Mouse (Mus musculus): ENCODE measurements at regions not wholly inside any gene's neighbourhood (a gene's known extent, or its start where the extent isn't known, plus 50 kb on each side); places are given as distances from the start of the nearest gene placed in this dataset.

DNA sequence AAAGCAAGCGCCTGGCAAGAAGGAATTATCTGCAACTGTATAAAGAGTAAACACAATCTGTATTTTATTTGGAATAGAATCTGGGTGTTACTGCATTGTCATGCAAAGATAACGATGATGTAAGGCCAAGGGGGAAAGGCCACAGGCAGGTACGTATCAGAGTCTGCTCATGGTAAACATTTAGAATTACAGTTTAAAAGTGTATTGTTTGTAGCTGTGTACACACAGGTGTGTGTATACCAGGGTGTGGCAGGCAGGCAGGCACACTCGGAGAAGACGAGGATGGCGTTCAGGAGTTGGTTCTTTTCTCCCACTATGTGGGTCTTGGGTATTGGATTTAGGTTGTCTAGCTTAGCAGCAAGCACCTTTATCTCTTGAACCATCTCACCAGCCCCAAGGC is 242.9 kb upstream of the Atp5g3 start:
- Histone ChIP-seq H3K27ac (peak overlapping the region; percentile 63; the same call in 1 of the 2 replicates), H3K4me3 (no peak overlapping the region)
- DNase-seq (ENCODE audit: extremely low spot score in 1 of 2, low spot score in 2 of 2), result no peak
- intact Hi-C loops (cut with DNase I), result no loop called here
- TF ChIP-seq CTCF (IDR thresholded peaks at IDR 0.05), result no peak

GRCm38 (mm10) chr2:74153247-74153850 is 242.2 kb upstream of the Atp5g3 start:
- DNase-seq (ENCODE audit: extremely low spot score in 1 of 2, low spot score in 2 of 2), result no peak
- intact Hi-C loops (cut with DNase I), result no loop called here
- no peak for TF ChIP-seq CTCF (IDR thresholded peaks at IDR 0.05)
- Histone ChIP-seq H3K27ac (peak overlapping the region; percentile 63), H3K4me3 (no peak overlapping the region)

GRCm38 (mm10) chr2:74152534-74153246 is 241.6 kb upstream of the Atp5g3 start:
- H3K4me3 ChIP-seq, result no peak overlapping the region
- TF ChIP-seq CTCF (IDR thresholded peaks at IDR 0.05), result no peak
- peak overlapping the region; percentile 63 for H3K27ac ChIP-seq
- intact Hi-C loops (cut with DNase I), result no loop called here
- DNase-seq (ENCODE audit: extremely low spot score in 1 of 2, low spot score in 2 of 2), result no peak

GRCm38 (mm10) chr2:74147193-74147592 is 236.1 kb upstream of the Atp5g3 start:
- DNase-seq (ENCODE audit: extremely low spot score in 1 of 2, low spot score in 2 of 2), result no peak
- no peak overlapping the region for H3K27ac ChIP-seq
- intact Hi-C loops (cut with DNase I), result no loop called here
- no peak for TF ChIP-seq CTCF (IDR thresholded peaks at IDR 0.05)
- no peak overlapping the region for H3K4me3 ChIP-seq

- DNase-seq (ENCODE audit: extremely low spot score in 1 of 2, low spot score in 2 of 2), result peak in 1 of 2 experiments; percentile 37
- no peak overlapping the region for H3K27ac ChIP-seq
- TF ChIP-seq CTCF (IDR thresholded peaks at IDR 0.05), result no peak
- H3K4me3 ChIP-seq, result no peak overlapping the region
- intact Hi-C loops (cut with DNase I), result loop anchor here (5.0 to 10.0 kb wide), 2 partner anchors 54 to 248 kb away; no protein-coding TSS in a partner anchor
Measured at GRCm38 (mm10) chr2:74136624-74137003, 225.5 kb upstream of the Atp5g3 start.

DNA sequence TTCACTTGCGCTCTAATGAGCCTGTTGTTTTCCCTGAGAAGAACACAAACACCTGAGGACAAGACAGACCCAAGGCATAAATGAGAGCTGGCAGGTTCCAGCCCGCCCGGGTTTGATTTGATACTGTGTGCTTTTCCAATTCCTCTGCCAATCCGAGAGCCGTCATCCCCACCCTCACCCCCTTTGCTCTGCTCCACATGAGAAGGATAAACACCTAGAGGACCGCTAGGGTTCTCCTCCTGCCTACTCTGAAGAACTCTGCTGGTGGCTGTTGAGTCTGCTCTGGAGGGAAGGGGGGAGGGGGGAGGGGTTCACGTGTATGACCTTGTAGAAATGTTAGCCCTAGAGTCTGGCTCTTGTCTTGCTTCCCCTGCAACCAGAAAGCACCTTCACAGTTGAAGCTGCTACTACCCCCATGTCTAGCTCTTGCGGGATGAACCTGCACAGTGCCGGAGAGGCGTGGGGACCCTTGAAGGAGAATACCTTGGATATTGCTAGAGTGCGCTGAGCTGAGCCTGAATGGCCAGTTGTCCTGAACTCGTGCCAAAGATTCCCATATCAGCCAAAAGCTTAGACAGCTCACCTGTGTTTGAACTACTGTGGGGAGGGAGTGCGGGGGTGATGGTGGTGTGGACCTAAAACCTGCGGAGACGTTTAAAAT is 225.0 kb upstream of the Atp5g3 start:
- DNase-seq (ENCODE audit: extremely low spot score in 1 of 2, low spot score in 2 of 2), result peak in 1 of 2 experiments; percentile 21
- TF ChIP-seq CTCF (IDR thresholded peaks at IDR 0.05), result no peak
- intact Hi-C loops (cut with DNase I), result loop anchor here (5.0 to 10.0 kb wide), 2 partner anchors 54 to 249 kb away; no protein-coding TSS in a partner anchor
- Histone ChIP-seq H3K4me3 (no peak overlapping the region), H3K27ac (peak overlapping the region; percentile 19; the same call in 1 of the 2 replicates)

GRCm38 (mm10) chr2:74130141-74130588 is 219.0 kb upstream of the Atp5g3 start:
- H3K4me3 ChIP-seq, result no peak overlapping the region
- intact Hi-C loops (cut with DNase I), result loop anchor here (10.0 kb wide), 1 partner anchor 255 kb away; no protein-coding TSS in a partner anchor
- no peak for DNase-seq (ENCODE audit: extremely low spot score in 1 of 2, low spot score in 2 of 2)
- no peak for TF ChIP-seq CTCF (IDR thresholded peaks at IDR 0.05)
- no peak overlapping the region; the same call in 1 of the 2 replicates for H3K27ac ChIP-seq

DNA sequence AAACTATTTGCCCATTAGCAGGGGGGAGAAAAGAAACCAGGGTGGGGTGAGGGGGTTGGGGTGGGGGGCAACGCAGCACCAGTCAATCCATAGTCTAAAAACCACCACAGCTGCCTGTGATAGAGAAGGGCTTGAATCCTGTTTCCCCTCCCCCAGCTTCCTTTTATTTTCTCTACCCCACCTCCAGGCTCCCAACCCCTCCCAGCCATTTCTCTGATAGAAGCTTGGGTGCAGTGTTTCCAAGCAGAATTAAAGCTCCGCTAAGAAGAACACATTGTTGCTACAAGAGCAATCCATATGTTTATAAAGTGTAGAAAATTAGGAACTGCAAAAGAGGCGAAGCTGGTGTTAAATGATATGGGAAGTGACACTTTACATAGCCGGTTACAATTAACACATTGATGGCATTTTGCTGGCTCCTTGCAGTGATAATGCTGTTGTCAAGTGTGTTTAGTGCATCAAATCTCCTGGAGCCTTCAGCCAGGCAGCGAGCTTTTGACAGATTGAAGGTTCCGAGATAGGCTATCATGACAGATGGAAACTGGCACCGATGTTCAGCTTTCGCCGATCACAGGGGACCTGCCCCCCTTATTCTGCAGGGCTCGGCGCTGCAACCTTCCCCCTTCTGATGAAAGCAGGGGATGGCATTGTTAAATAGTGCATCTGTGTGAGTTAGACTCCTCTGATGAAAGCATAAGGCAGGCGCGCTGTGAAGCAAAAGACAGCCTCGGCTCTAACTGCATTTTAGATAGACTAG is 217.8 kb upstream of the Atp5g3 start:
- intact Hi-C loops (cut with DNase I), result no loop called here
- peak overlapping the region; percentile 61 for H3K27ac ChIP-seq
- peak in 1 of 2 experiments; percentile 28 for DNase-seq (ENCODE audit: extremely low spot score in 1 of 2, low spot score in 2 of 2)
- TF ChIP-seq CTCF (IDR thresholded peaks at IDR 0.05), result no peak
- peak overlapping the region; percentile 37 for H3K4me3 ChIP-seq

DNA sequence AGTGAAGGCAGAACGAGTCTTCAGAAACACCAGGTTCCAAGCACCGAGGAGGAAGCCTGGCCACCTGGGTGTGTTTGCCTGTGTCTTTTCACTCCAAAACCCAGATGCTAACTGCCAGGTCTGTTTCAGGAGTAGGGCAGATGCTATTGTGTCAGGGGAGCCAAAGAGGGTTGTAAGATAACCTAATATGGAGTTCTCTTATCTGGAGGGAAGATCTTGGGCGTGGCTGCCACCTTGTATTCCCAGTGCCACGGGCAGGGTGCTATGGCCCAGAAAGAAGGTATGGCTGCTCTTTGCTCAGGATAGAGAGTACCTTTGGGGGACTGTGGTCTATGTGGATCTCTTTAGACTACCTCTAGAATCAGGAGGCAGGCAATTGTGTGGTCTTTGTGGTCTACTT is 216.0 kb upstream of the Atp5g3 start:
- Histone ChIP-seq H3K27ac (no peak overlapping the region), H3K4me3 (no peak overlapping the region)
- no peak for DNase-seq (ENCODE audit: extremely low spot score in 1 of 2, low spot score in 2 of 2)
- TF ChIP-seq CTCF (IDR thresholded peaks at IDR 0.05), result no peak
- intact Hi-C loops (cut with DNase I), result no loop called here

DNA sequence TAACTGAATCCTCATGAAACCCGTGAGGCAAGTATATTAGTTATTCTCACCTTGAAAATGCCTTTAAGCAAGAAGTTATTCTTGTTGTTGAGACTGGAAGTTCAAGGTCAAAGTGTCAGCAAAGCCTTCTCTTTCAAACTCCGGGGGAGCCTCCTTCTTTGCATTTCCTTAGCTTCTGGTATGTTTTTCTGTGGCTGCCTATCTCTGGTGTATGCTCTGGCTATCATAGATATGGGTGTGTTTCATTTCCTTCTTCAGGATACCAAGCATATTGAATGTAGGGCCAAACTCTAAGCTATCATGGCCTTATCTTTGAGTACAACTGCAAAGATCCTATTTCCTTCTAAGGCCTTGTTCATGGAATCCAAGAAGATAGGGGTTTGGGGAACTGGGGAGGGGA is 213.1 kb upstream of the Atp5g3 start:
- H3K27ac ChIP-seq, result no peak overlapping the region
- intact Hi-C loops (cut with DNase I), result no loop called here
- no peak overlapping the region for H3K4me3 ChIP-seq
- no peak for DNase-seq (ENCODE audit: extremely low spot score in 1 of 2, low spot score in 2 of 2)
- no peak for TF ChIP-seq CTCF (IDR thresholded peaks at IDR 0.05)

DNA sequence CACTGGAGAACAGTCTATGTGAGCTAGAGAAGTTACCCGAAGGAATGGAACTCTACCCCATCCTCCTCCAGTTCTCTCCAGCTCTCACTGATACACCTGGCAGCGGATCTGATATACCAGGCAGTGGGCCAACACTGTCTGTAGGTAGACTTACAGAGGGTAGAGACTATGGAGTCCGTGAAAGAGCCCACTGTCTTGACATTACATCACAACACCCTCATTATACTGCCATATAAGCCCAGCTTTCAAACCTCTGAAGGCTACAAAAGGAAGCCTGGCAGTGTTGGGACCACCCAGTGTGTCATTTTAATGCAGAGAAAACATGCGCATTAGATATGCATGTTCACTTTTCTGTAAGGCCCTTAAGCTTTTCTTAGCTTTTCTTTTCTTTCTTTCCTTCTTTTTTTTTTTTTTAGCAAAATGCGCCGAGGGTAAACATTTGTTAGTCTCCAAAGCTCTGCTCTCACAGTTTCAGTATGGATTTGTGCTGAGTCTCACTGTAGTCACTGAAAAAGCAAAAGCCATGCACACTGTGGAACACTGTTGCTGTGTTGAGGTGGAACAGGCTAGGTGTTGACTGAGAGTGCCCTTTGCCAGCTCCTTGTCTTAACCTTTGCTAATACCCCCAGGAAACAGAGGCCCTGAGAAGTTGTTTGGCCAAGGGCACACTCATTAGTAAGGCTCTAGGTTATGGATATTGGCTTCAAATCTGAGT is 212.4 kb upstream of the Atp5g3 start:
- no peak for TF ChIP-seq CTCF (IDR thresholded peaks at IDR 0.05)
- intact Hi-C loops (cut with DNase I), result no loop called here
- no peak for DNase-seq (ENCODE audit: extremely low spot score in 1 of 2, low spot score in 2 of 2)
- Histone ChIP-seq H3K4me3 (no peak overlapping the region), H3K27ac (no peak overlapping the region)

Measured in left cerebral cortex, adult 2 months (tissue).